Mouse (Mus musculus): ENCODE measurements around the gene Ceacam16. TPM values are rescaled to one million over a fixed set of nuclear protein-coding genes. Genes with fewer than 3 reads are reported as not detected.

Ceacam16 gene
- total and polyA plus RNA-seq, 3 experiments = 1.1 to 7.7 (median 3.2) TPM

DNA sequence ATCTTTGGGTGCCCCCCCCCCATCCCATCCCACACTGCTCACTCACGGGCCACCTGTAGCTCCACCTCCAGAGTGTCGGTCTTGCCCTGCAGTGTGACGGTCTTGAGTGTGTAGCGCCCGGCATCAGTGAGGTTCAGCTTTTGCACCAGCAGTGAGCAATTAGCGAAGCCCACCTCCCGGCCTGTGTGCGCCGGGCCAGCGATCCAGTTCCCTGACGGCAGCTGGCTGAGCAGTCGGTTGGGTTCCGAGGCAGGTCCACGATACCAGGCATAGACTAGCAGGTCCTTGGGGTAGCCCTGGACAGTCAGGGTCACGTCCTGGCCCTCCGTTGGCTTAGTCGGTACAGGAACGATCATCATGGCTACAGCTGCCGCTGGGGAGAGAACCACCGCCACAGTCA lies 7.6 kb downstream of the Ceacam16 start:
- Histone ChIP-seq H3K27me3 (replicated peaks) (no peaks in the 10 kb centered on the region), H3K4me2 (ENCODE audit: insufficient read depth, low read depth, poor library complexity, severe bottlenecking) (no peak overlapping the region), H3K4me3 (replicated peaks in 1 of 3; ENCODE audit: low read depth in 2 of 3, low read length in 2 of 3, poor library complexity in 1 of 3) (no peak overlapping the region), H3K9me3 (replicated peaks; ENCODE audit: low read length) (no peaks in the 10 kb centered on the region), H3K79me2 (replicated peaks; ENCODE audit: control insufficient read depth, extremely low read depth, insufficient read depth, poor library complexity, severe bottlenecking) (no peaks in the 10 kb centered on the region), H3K27ac (ENCODE audit: insufficient read depth, low read depth) (no peak overlapping the region), H3K9ac (ENCODE audit: insufficient read depth, low read depth) (no peak overlapping the region), H3K4me1 (ENCODE audit: control insufficient read depth in 1 of 2, insufficient read depth in 2 of 2) (peaks cover 15 to 16% of the 10 kb centered on the region in 2 experiments), H3K36me3 (replicated peaks in 1 of 2; ENCODE audit: control insufficient read depth in 1 of 2, insufficient read depth in 1 of 2, low read length in 1 of 2) (peaks cover 2 to 51% of the 10 kb centered on the region in 2 experiments)
- in situ Hi-C loops (cut with MboI; ENCODE audit: low pct_ligation_motif_present, low pct_unique_long_range_greater_than_20kb, low sequenced_read_pairs) (loop anchor here (25.0 kb wide), 1 partner anchor 441 kb away; the partner anchor contains the start of genes Ckm and Klc3), dilution Hi-C loops (cut with MboI; ENCODE audit: extremely low pct_ligation_motif_present, extremely low pct_unique_long_range_greater_than_20kb, low sequenced_read_pairs) (no loop called here)
- TF ChIP-seq TBP (conservative IDR thresholded peaks at IDR 0.05; ENCODE audit: low read depth, low read length) (no peak), MEF2A (IDR thresholded peaks at IDR 0.05; ENCODE audit: borderline replicate concordance, low read depth, low read length) (no peak), CHD1 (IDR thresholded peaks at IDR 0.05; ENCODE audit: low read depth, low read length) (no peak), MXI1 (IDR thresholded peaks at IDR 0.05; ENCODE audit: low read depth, low read length) (no peak), USF1 (IDR thresholded peaks at IDR 0.05; ENCODE audit: low read depth, low read length) (no peak)
- DNase-seq (ENCODE audit: extremely low read depth) = no peak

DNA sequence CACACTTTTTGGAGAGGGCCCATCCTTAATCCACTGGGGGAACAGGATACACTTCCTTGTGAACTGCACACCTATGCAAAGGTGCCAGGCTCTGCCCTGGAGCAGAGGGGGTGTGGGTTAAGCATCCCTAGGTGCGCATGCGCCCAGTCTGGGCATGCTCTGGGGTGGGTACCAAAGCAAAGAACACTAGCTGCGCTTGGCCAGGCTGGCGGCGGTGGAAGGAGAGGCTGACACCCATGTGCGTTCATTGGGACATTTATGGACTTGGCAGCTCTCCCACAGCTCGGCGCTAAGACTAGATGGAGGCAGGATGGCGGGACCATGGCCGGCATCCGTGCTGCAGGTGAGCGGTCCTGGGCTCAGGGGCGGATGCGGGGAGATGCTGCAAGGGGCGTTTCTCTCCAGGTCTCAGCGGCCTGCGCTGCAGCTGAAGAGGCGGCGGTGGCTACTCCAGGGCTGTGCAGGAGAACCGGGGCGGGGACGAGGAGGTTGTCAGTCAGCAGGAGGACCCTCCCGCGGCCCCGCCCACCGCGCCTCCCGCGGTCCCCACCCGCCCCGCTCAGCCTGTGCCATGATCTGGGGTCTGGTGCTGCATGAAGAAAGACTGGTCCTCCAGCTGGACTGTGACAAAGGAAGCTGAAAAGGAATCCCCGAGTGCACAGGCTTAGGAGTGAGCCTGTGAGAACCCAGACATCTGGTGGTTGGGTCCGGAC lies 9.1 kb downstream of the Ceacam16 start, which contains the start of gene Gm19345:
TSS of gene Gm19345 (plus strand) at position 146 of the 713 bp plus-strand sequence.
- Histone ChIP-seq H3K27ac (ENCODE audit: insufficient read depth, low read depth) (no peak within 1 kb of the TSS), H3K9ac (ENCODE audit: insufficient read depth, low read depth) (no peak within 1 kb of the TSS), H3K36me3 (replicated peaks in 1 of 2; ENCODE audit: control insufficient read depth in 1 of 2, insufficient read depth in 1 of 2, low read length in 1 of 2) (peaks cover 0 to 38% of the 10 kb centered on the region in 2 experiments), H3K79me2 (replicated peaks; ENCODE audit: control insufficient read depth, extremely low read depth, insufficient read depth, poor library complexity, severe bottlenecking) (no peaks in the 10 kb centered on the region), H3K4me1 (ENCODE audit: control insufficient read depth in 1 of 2, insufficient read depth in 2 of 2) (peaks cover 15 to 19% of the 10 kb centered on the region in 2 experiments), H3K4me3 (replicated peaks in 1 of 3; ENCODE audit: low read depth in 2 of 3, low read length in 2 of 3, poor library complexity in 1 of 3) (no peak within 1 kb of the TSS), H3K4me2 (ENCODE audit: insufficient read depth, low read depth, poor library complexity, severe bottlenecking) (no peak within 1 kb of the TSS), H3K9me3 (replicated peaks; ENCODE audit: low read length) (no peaks in the 10 kb centered on the region), H3K27me3 (replicated peaks) (no peaks in the 10 kb centered on the region)
- in situ Hi-C loops (cut with MboI; ENCODE audit: low pct_ligation_motif_present, low pct_unique_long_range_greater_than_20kb, low sequenced_read_pairs) (loop anchor here (25.0 kb wide), 1 partner anchor 440 kb away; the partner anchor contains the start of genes Ckm and Klc3), dilution Hi-C loops (cut with MboI; ENCODE audit: extremely low pct_ligation_motif_present, extremely low pct_unique_long_range_greater_than_20kb, low sequenced_read_pairs) (no loop called here)
- DNase-seq (ENCODE audit: extremely low read depth) = no peak
- TF ChIP-seq USF1 (IDR thresholded peaks at IDR 0.05; ENCODE audit: low read depth, low read length) (no peak), USF2 (conservative IDR thresholded peaks at IDR 0.05; ENCODE audit: low read depth, low read length) (no peak), TBP (conservative IDR thresholded peaks at IDR 0.05; ENCODE audit: low read depth, low read length) (no peak), RCOR1 (conservative IDR thresholded peaks at IDR 0.05; ENCODE audit: low read depth, low read length) (no peak), MAFK (IDR thresholded peaks at IDR 0.05; ENCODE audit: insufficient replicate concordance, low read length) (no peak), ZNF384 (IDR thresholded peaks at IDR 0.05; ENCODE audit: low read depth, low read length) (no peak), ELF1 (IDR thresholded peaks at IDR 0.05; ENCODE audit: low read depth, low read length) (no peak), SIN3A (IDR thresholded peaks at IDR 0.05; ENCODE audit: low read length) (no peak), CHD2 (IDR thresholded peaks at IDR 0.05; ENCODE audit: low read length) (no peak), ZKSCAN1 (IDR thresholded peaks at IDR 0.05; ENCODE audit: borderline replicate concordance, low read depth, low read length) (no peak), MAZ (IDR thresholded peaks at IDR 0.05; ENCODE audit: low read depth, low read length) (no peak), HCFC1 (IDR thresholded peaks at IDR 0.05; ENCODE audit: low read depth, low read length) (no peak), NRF1 (IDR thresholded peaks at IDR 0.05; ENCODE audit: low read depth, low read length) (no peak), NELFE (IDR thresholded peaks at IDR 0.05; ENCODE audit: low read depth, low read length) (no peak), POLR2A (IDR thresholded peaks at IDR 0.05; ENCODE audit: low read depth, low read length) (no peak), MEF2A (IDR thresholded peaks at IDR 0.05; ENCODE audit: borderline replicate concordance, low read depth, low read length) (no peak), E2F4 (IDR thresholded peaks at IDR 0.05; ENCODE audit: insufficient replicate concordance, low read depth, low read length) (no peak), RAD21 (IDR thresholded peaks at IDR 0.05; ENCODE audit: low read depth, low read length) (no peak), EP300 (IDR thresholded peaks at IDR 0.05; ENCODE audit: low read length) (no peak)
